Mouse (Mus musculus) lung, postnatal 0 days (tissue): ENCODE results near the gene Sytl3. TPM values are rescaled to one million over a fixed set of nuclear protein-coding genes. Genes with fewer than 3 reads are reported as not detected.

Experiments used
- ATAC-seq: fragments of 200-750 bp; cut with Nextera tagmentation; 2 replicates; pipeline ENCODE4 v1.8.0; 2017; ENCODE audit warnings: moderate library complexity
- DNase-seq: peaks from one replicate; pipeline ENCODE4 v3.0.0-alpha.2; 2016; ENCODE audit warnings: low spot score
- H3K27ac ChIP-seq: fragments of 300-500 bp; sonication (generic); 2 replicates; pipeline ENCODE4 v1.5.1; 2014; ENCODE audit warnings: antibody characterized with exemption, mild to moderate bottlenecking, low read length, mixed read lengths
- H3K27me3 ChIP-seq: fragments of 300-500 bp; sonication (generic); replicated peaks from 2 replicates; pipeline ENCODE4 v1.6.1; 2014; ENCODE audit warnings: low read length, mixed read lengths; ENCODE audit not compliant: insufficient read depth
- H3K36me3 ChIP-seq: fragments of 300-500 bp; sonication (generic); 2 replicates; pipeline ENCODE4 v1.6.1; 2014; ENCODE audit warnings: low read length, mixed read lengths; ENCODE audit not compliant: insufficient read depth
- H3K4me1 ChIP-seq: fragments of 300-500 bp; sonication (generic); 2 replicates; pipeline ENCODE4 v1.6.1; 2014; ENCODE audit warnings: antibody characterized with exemption, low read depth, low read length, mixed read lengths; ENCODE audit not compliant: insufficient read depth
- H3K4me2 ChIP-seq: fragments of 300-500 bp; sonication (generic); replicated peaks from 2 replicates; pipeline ENCODE4 v1.6.1; 2014; ENCODE audit warnings: low read depth, mild to moderate bottlenecking, low read length, moderate library complexity, mixed read lengths
- H3K4me3 ChIP-seq: fragments of 300-500 bp; sonication (generic); 2 replicates; pipeline ENCODE4 v1.5.1; 2014; ENCODE audit warnings: low read depth, low read length
- H3K9ac ChIP-seq: fragments of 300-500 bp; sonication (generic); replicated peaks from 2 replicates; pipeline ENCODE4 v1.6.1; 2014; ENCODE audit warnings: low read depth, mild to moderate bottlenecking
- H3K9me3 ChIP-seq: fragments of 300-500 bp; sonication (generic); 2 replicates; pipeline ENCODE4 v1.6.1; 2016; ENCODE audit warnings: low read length, mixed read lengths
- CTCF ChIP-seq: IDR thresholded peaks from 2 replicates; pipeline ENCODE4 v1.5.1; 2016; ENCODE audit warnings: antibody characterized with exemption, mild to moderate bottlenecking
- EP300 ChIP-seq: IDR thresholded peaks from 2 replicates; pipeline ENCODE4 v1.6.1; 2016; ENCODE audit warnings: antibody characterized with exemption, mild to moderate bottlenecking, control low read depth
- WGBS: fragments of 180-500 bp; shearing (Covaris S2); extraction: QIAGEN DNeasy Blood & Tissue Kit; methylation state at CpG from one replicate; pipeline ENCODE4 v1.1.7; 2014; 5-methylcytosine and 5-hydroxymethylcytosine counted together
- polyA plus RNA-seq: library from polyadenylated mRNA; unstranded; fragments of >200 nt; fragmentation: Nextera tagmentation; extraction: Ambion mirVana; gene quantifications from 2 replicates; pipeline ENCODE4 v1.2.1, GENCODE M21; 2015

Gene Sytl3
- polyA plus RNA-seq, 1 experiment from 2014 or later, result 0.67 TPM

DNA sequence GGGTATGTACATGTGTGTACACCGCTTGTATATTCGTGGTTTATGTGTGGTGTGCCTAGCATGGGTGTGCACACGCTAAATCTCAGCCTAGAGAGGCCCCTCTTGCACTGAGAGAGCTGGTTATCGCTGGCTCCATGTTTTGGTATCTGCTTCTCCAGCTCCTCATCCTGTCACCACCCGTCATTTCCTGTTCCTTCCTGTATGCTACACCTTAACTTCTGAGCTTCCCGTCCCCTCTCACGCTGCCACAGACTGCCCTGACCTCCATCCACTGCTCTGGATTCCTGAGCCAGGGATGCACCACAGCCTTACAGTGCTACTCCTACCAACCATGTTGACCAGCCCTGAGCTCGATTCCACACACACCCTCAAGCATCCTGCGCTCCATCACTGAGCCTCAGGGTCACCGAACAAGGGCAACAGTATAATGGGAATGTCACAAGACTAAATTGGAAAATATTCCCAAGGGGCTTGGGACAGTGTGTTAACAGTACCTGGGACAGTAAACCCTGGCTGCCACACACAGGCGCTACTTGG, 84.2 kb downstream of the Sytl3 start:
- Histone ChIP-seq H3K9ac (no peak overlapping the region), H3K27ac (peak overlapping the region; percentile 68), H3K4me3 (no peak overlapping the region), H3K9me3 (no peaks in the 10 kb centered on the region), H3K36me3 (peaks cover 28% of the 10 kb centered on the region), H3K4me2 (no peak overlapping the region), H3K27me3 (no peaks in the 10 kb centered on the region), H3K4me1 (peaks cover 6% of the 10 kb centered on the region; the same call in 1 of the 2 replicates)
- ATAC-seq (0 out of 2 replicates have a peak, but pooled peaks have one; percentile 3), DNase-seq (peak; percentile 45)
- TF ChIP-seq CTCF (no peak), EP300 (peak; percentile 44; the same call in 1 of the 2 replicates)
- 60% methylated on average over 11 of the region's 11 CpGs for WGBS

DNA sequence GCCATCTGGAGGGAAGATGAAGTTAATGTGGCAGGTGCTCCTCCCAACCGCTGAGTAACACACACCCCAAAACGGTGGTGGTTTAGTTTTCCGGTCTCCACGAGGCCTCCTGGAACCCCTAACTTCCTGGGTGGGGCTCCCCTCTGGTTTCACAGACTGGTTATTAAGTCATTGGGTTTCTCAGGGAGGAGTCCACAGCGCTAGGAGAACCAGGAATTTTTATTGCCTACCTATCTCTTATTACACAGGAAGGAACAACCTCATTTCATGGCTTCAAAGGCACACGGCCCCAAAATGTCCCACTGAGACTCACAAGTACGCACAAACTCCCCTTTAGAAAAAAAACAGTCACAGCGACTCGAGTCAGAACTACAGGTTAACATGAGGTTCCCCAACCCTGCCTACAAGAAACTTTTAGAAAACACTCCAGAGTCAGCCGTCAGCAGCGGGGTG, 84.9 kb downstream of the Sytl3 start:
- no peaks in the 10 kb centered on the region for H3K27me3 ChIP-seq
- no peak overlapping the region for H3K4me3 ChIP-seq
- peak; percentile 28 for DNase-seq
- H3K4me1 ChIP-seq, result peaks cover 11% of the 10 kb centered on the region; the same call in 1 of the 2 replicates
- peaks cover 28% of the 10 kb centered on the region for H3K36me3 ChIP-seq
- ATAC-seq, result no peak
- peak; percentile 46; the same call in 1 of the 2 replicates for TF ChIP-seq EP300
- TF ChIP-seq CTCF, result no peak
- H3K27ac ChIP-seq, result no peak overlapping the region; the same call in 1 of the 2 replicates
- no peak overlapping the region for H3K4me2 ChIP-seq
- 63% methylated on average over 11 of the region's 11 CpGs for WGBS
- no peaks in the 10 kb centered on the region for H3K9me3 ChIP-seq
- H3K9ac ChIP-seq, result no peak overlapping the region

DNA sequence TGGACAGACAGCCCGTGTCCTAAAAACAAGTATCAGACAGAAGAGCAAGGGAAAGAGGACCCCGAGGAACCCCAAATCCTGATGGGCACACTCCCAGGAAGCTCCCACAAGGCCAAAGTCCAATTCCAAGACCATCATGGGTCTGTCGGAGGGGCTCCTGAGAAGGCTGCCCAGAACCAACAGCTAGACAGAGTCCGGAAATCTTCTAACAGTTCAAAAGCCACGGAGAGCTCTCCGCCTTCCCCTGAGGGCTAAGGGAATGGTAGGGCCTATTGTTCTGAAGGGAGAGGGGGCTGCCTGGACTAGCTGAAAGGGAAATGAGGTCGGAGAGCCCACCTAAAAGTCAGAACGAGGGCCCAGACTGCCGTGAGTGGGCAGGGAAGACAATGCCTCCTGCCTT, 85.5 kb downstream of the Sytl3 start:
- no peak for DNase-seq
- no peak overlapping the region for H3K27ac ChIP-seq

DNA sequence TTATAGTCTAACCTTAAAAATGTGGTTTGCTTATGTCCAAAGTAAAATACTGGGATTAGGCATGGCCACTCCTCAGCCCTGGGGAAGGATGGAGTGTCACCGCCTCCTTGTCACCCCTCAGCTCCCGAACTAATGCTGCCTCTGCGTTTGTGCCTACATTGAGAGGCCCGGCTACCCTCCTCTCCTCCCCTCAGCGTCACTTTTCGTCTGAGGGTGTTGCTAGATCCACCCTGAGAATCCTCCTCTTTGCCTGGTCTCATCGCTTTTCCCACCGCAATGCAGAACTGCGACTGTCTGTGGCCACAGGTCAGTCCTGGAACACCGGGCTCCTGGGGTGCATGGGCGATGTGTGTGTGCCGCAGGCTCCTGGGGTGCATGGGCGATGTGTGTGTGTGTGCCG, 86.0 kb downstream of the Sytl3 start:
- H3K27ac ChIP-seq, result no peak overlapping the region
- ATAC-seq, result no peak
- DNase-seq, result no peak

More for the DNA sequence above, 85.5 kb downstream of the Sytl3 start:
- no peak overlapping the region for H3K4me3 ChIP-seq
- no peaks in the 10 kb centered on the region for H3K9me3 ChIP-seq
- TF ChIP-seq CTCF (no peak), EP300 (no peak)
- no peak overlapping the region for H3K9ac ChIP-seq
- no peak for ATAC-seq
- no peaks in the 10 kb centered on the region for H3K27me3 ChIP-seq
- 67% methylated on average over 9 of the region's 9 CpGs for WGBS
- H3K4me2 ChIP-seq, result no peak overlapping the region
- peaks cover 11% of the 10 kb centered on the region; the same call in 1 of the 2 replicates for H3K4me1 ChIP-seq
- H3K36me3 ChIP-seq, result peaks cover 22% of the 10 kb centered on the region

DNA sequence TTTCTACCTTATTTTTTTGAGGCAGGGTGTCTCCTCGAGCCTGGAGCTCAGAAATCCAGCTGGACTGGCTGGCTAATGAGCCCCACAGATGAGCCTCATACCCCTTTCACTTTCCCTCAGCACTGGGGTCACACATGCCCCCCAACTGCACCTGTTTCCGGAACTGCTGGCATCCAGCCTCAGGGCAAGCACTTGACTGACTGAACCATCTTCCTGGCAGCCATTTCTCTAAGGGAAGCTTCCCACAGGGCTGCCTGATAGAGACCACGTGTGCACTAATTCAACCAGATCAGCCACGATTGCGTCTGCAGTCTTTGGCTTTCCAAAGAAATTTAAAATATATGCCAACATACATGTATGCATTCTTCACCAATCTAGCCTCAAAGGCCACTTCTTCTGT, 86.6 kb downstream of the Sytl3 start:
- Histone ChIP-seq H3K27ac (peak overlapping the region; percentile 72), H3K4me2 (no peak overlapping the region), H3K9me3 (no peaks in the 10 kb centered on the region), H3K9ac (no peak overlapping the region), H3K27me3 (no peaks in the 10 kb centered on the region), H3K36me3 (peaks cover 16% of the 10 kb centered on the region; the same call in 1 of the 2 replicates), H3K4me1 (peaks cover 11% of the 10 kb centered on the region; the same call in 1 of the 2 replicates), H3K4me3 (no peak overlapping the region)
- ATAC-seq, result no peak
- DNase-seq, result no peak
- TF ChIP-seq CTCF, result no peak
- TF ChIP-seq EP300, result no peak
- 79% methylated on average over 5 of the region's 5 CpGs for WGBS

More for the DNA sequence above, 86.0 kb downstream of the Sytl3 start:
- Histone ChIP-seq H3K27me3 (no peaks in the 10 kb centered on the region), H3K9ac (no peak overlapping the region), H3K4me2 (no peak overlapping the region), H3K36me3 (peaks cover 17% of the 10 kb centered on the region; the same call in 1 of the 2 replicates), H3K4me1 (peaks cover 11% of the 10 kb centered on the region; the same call in 1 of the 2 replicates), H3K4me3 (no peak overlapping the region), H3K9me3 (no peaks in the 10 kb centered on the region)
- 90% methylated on average over 14 of the region's 14 CpGs for WGBS
- TF ChIP-seq EP300 (no peak), CTCF (no peak)

DNA sequence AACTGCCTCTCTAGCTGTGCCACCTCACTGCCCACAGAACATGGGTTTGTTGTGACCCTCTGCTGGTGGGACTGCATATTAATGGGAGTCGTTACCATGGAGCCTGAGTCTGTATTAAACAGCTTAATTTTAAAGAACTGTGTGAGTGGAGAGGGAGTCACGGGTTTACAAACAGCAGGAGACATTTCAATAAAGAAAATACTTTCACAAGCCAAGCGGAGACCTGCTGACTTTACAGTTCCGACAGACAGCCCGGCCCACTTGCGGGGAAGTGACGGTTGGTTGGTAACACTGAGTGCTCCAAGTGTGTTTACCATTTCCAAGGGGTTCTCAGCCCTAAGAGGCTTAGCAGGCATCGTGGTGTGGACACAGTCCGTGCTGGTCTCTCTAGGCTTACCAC, 87.1 kb downstream of the Sytl3 start:
- H3K9me3 ChIP-seq, result no peaks in the 10 kb centered on the region
- H3K27ac ChIP-seq, result peak overlapping the region; percentile 75
- peaks cover 13% of the 10 kb centered on the region; the same call in 1 of the 2 replicates for H3K36me3 ChIP-seq
- H3K9ac ChIP-seq, result no peak overlapping the region
- peak; percentile 94 for DNase-seq
- no peak overlapping the region for H3K4me2 ChIP-seq
- 44% methylated on average over 9 of the region's 9 CpGs for WGBS
- H3K4me1 ChIP-seq, result peaks cover 11% of the 10 kb centered on the region; the same call in 1 of the 2 replicates
- ATAC-seq, result peak; percentile 84
- TF ChIP-seq EP300, result peak; percentile 83
- peak; percentile 46 for TF ChIP-seq CTCF
- no peaks in the 10 kb centered on the region for H3K27me3 ChIP-seq
- H3K4me3 ChIP-seq, result no peak overlapping the region
